Mouse (Mus musculus) spleen, adult 12 weeks (tissue): ENCODE data around the gene Camsap2.

Experiments
- DNase-seq: peaks from one replicate; pipeline ENCODE4 v3.0.0; 2022; ENCODE audit warnings: low spot score

Gene Camsap2

DNA sequence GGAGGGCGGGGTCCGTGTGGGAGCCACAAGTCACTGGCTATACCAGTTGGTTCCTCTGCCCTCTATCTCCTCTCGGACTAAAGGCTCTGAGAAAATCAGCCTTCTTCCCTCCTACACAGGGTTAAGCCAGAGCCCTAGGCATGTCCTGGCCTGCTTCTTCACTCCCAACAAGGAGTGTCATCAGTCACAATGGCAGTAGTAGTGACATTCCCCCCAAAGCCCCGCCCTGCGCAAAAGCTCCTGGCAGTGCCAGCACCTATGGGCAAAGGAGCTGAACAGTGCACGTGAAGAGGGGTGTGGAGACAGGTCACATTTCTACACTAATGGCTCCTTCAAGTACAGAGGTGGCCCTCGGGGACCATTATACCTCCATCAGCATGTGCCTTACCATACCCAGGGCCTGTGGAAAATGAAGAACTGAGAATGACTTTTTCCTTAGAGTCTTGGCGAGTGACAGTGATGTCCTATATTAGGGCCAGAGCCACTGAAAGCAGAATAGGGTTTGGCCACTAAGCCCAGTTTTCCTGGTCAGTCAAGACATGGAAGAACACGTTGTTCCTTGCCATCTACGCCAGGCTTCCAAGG, 122.1 kb downstream of the Camsap2 start:
- no peak for DNase-seq

DNA sequence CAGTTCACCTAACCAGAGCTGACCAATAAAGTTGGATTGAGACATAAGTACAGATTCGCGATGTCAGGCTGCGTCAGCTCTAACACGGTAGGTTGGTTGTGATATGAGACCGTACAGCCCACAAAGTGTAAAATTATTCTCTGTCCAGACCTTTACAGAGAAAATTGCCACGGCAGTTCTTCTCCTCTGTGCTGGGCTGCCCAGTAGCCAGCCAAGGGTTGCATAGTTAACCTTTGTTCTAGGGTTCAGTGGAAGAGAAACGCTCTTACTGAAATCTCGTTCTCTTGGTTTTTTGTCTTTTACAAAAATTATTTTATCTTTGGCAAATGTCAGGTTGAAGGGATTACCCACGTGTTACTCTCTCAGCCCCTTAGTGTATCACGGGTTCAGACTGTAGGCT, 123.5 kb downstream of the Camsap2 start:
- no peak for DNase-seq

DNA sequence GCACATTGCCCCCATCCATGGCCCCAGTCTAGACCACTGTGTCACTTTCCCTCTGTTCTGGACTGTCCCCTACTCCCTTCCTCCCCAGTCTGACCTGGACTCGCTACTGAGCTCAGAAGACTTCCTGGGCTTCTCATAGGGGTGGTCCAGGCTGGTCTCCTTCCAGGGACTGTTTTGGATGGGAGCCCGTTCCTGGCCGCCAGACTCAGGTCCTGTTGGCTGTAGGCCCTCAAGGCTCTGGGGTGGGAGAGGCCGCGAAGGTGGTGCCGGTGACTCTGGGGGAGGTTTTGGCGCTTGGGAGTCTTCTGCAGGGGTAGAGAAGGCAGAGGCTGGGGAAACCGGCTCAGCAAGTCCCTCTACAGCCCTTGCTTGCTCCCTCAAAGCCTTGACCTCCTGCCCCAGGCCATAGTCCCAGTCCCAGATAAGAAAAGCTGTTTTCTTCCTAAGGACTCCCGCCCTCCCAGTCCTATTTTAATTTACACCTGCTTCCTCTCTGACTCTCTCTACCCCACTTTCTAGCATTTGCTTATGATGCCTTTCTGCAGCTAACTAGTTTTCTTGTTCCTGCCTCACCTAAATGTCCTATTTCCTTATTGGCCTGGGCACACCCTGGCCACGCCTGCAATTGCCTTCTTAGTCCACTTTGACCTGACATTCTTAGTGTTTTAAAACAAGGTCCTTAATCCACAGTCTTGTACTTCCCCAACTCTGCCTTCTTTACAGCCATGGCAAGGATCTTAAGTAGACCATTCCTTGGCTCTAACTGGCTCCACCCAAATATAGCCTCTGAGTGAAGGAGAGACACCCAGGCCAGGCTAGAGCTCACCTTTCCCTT, 125.7 kb downstream of the Camsap2 start:
- no peak for DNase-seq
